Mouse (Mus musculus) liver, embryonic 16.5 days (tissue): ENCODE data around the gene Entpd6. TPM values are rescaled to one million over a fixed set of nuclear protein-coding genes. Genes with fewer than 3 reads are reported as not detected.

Experiments used
- ATAC-seq: fragments of 200-750 bp; cut with Nextera tagmentation; 2 replicates; pipeline ENCODE4 v1.8.0; 2017; ENCODE audit warnings: low read depth, mild to moderate bottlenecking, moderate number of reproducible peaks, moderate library complexity
- H3K27ac ChIP-seq: fragments of 300-500 bp; sonication (generic); 2 replicates; pipeline ENCODE4 v1.5.1; 2014; ENCODE audit warnings: mild to moderate bottlenecking, low read length
- H3K27me3 ChIP-seq: fragments of 300-500 bp; sonication (generic); 2 replicates; pipeline ENCODE4 v1.6.1; 2014; ENCODE audit warnings: low read depth, low read length, mixed read lengths; ENCODE audit not compliant: control insufficient read depth, insufficient read depth
- H3K36me3 ChIP-seq: fragments of 300-500 bp; sonication (generic); 2 replicates; pipeline ENCODE4 v1.6.1; 2014; ENCODE audit warnings: mild to moderate bottlenecking; ENCODE audit not compliant: control insufficient read depth, insufficient read depth
- H3K4me1 ChIP-seq: fragments of 300-500 bp; sonication (generic); 2 replicates; pipeline ENCODE4 v1.6.1; 2014; ENCODE audit warnings: low read depth, low read length, mixed read lengths; ENCODE audit not compliant: control insufficient read depth
- H3K4me2 ChIP-seq: fragments of 300-500 bp; sonication (generic); 2 replicates; pipeline ENCODE4 v1.6.1; 2014; ENCODE audit warnings: low read depth, low read length, mixed read lengths
- H3K4me3 ChIP-seq: fragments of 300-500 bp; sonication (generic); 2 replicates; pipeline ENCODE4 v1.5.1; 2014; ENCODE audit warnings: low read depth, mild to moderate bottlenecking, low read length
- H3K9ac ChIP-seq: fragments of 300-500 bp; sonication (generic); 2 replicates; pipeline ENCODE4 v1.6.1; 2014; ENCODE audit warnings: low read depth, low read length
- H3K9me3 ChIP-seq: fragments of 300-500 bp; sonication (generic); replicated peaks from 2 replicates; pipeline ENCODE4 v1.6.1; 2016; ENCODE audit warnings: low read length; ENCODE audit not compliant: control insufficient read depth
- WGBS: fragments of 180-500 bp; shearing (Covaris S2); extraction: QIAGEN DNeasy Blood & Tissue Kit; methylation state at CpG from one replicate; pipeline ENCODE4 v1.1.7; 2014; ENCODE audit not compliant: insufficient replicate concordance; 5-methylcytosine and 5-hydroxymethylcytosine counted together
- polyA plus RNA-seq: library from polyadenylated mRNA; unstranded; fragments of >200 nt; fragmentation: Nextera tagmentation; extraction: Ambion mirVana; gene quantifications from 2 replicates; pipeline ENCODE4 v1.2.1, GENCODE M21; 2015

The Entpd6 gene
- polyA plus RNA-seq, 1 experiment from 2014 or later: 12.2 TPM

GRCm38 (mm10) chr2:150800616-150801015, 51.8 kb downstream of the Entpd6 start:
- H3K27me3 ChIP-seq: no peaks in the 10 kb centered on the region
- no peaks in the 10 kb centered on the region for H3K4me1 ChIP-seq
- H3K27ac ChIP-seq: no peak overlapping the region
- H3K4me2 ChIP-seq: no peak overlapping the region
- no peak overlapping the region for H3K9ac ChIP-seq
- no peak for ATAC-seq
- peaks cover 2% of the 10 kb centered on the region; the same call in 1 of the 2 replicates for H3K36me3 ChIP-seq
- WGBS: 66% methylated on average over 5 of the region's 5 CpGs
- no peaks in the 10 kb centered on the region for H3K9me3 ChIP-seq
- no peak overlapping the region for H3K4me3 ChIP-seq

- no peak overlapping the region for H3K9ac ChIP-seq
- H3K27me3 ChIP-seq: no peaks in the 10 kb centered on the region
- no peak overlapping the region for H3K4me3 ChIP-seq
- no peak overlapping the region for H3K4me2 ChIP-seq
- H3K4me1 ChIP-seq: no peaks in the 10 kb centered on the region
- peaks cover 2% of the 10 kb centered on the region; the same call in 1 of the 2 replicates for H3K36me3 ChIP-seq
- no peak for ATAC-seq
- no peaks in the 10 kb centered on the region for H3K9me3 ChIP-seq
- 70% methylated on average over 1 of the region's 1 CpGs for WGBS
- no peak overlapping the region for H3K27ac ChIP-seq
These were observed 54.2 kb downstream of the Entpd6 start for GRCm38 (mm10) chr2:150803035-150803434.

- Histone ChIP-seq H3K9me3 (no peaks in the 10 kb centered on the region), H3K27me3 (no peaks in the 10 kb centered on the region), H3K4me1 (no peaks in the 10 kb centered on the region), H3K27ac (no peak overlapping the region), H3K4me3 (no peak overlapping the region), H3K36me3 (peaks cover 6% of the 10 kb centered on the region), H3K9ac (no peak overlapping the region), H3K4me2 (no peak overlapping the region)
- WGBS: 70% methylated on average over 6 of the region's 6 CpGs
- ATAC-seq: no peak
These were observed 59.5 kb downstream of the Entpd6 start for GRCm38 (mm10) chr2:150808381-150808780.

GRCm38 (mm10) chr2:150808812-150809211, 60.0 kb downstream of the Entpd6 start:
- Histone ChIP-seq H3K4me1 (no peaks in the 10 kb centered on the region), H3K36me3 (peaks cover 6% of the 10 kb centered on the region), H3K9me3 (no peaks in the 10 kb centered on the region), H3K27me3 (no peaks in the 10 kb centered on the region), H3K9ac (no peak overlapping the region), H3K4me3 (no peak overlapping the region), H3K4me2 (no peak overlapping the region), H3K27ac (no peak overlapping the region)
- no peak for ATAC-seq
- 81% methylated on average over 6 of the region's 6 CpGs for WGBS

GRCm38 (mm10) chr2:150810603-150811002, 61.8 kb downstream of the Entpd6 start:
- no peak overlapping the region for H3K9ac ChIP-seq
- H3K9me3 ChIP-seq: no peaks in the 10 kb centered on the region
- no peaks in the 10 kb centered on the region for H3K4me1 ChIP-seq
- no peak overlapping the region for H3K4me3 ChIP-seq
- 32% methylated on average over 5 of the region's 5 CpGs for WGBS
- H3K4me2 ChIP-seq: no peak overlapping the region
- H3K36me3 ChIP-seq: peaks cover 10% of the 10 kb centered on the region
- no peak overlapping the region for H3K27ac ChIP-seq
- H3K27me3 ChIP-seq: no peaks in the 10 kb centered on the region
- peak; percentile 42; the same call in 1 of the 2 replicates for ATAC-seq

GRCm38 (mm10) chr2:150812816-150813215, 64.0 kb downstream of the Entpd6 start:
- no peak for ATAC-seq
- Histone ChIP-seq H3K27me3 (no peaks in the 10 kb centered on the region), H3K9ac (no peak overlapping the region), H3K4me2 (no peak overlapping the region), H3K4me1 (no peaks in the 10 kb centered on the region), H3K4me3 (no peak overlapping the region), H3K27ac (no peak overlapping the region), H3K36me3 (peaks cover 11% of the 10 kb centered on the region), H3K9me3 (no peaks in the 10 kb centered on the region)
- 86% methylated on average over 6 of the region's 6 CpGs for WGBS

GRCm38 (mm10) chr2:150816676-150817402, 68.0 kb downstream of the Entpd6 start:
- Histone ChIP-seq H3K27me3 (no peaks in the 10 kb centered on the region), H3K27ac (no peak overlapping the region), H3K4me1 (no peaks in the 10 kb centered on the region), H3K36me3 (peaks cover 11% of the 10 kb centered on the region), H3K9ac (no peak overlapping the region), H3K9me3 (no peaks in the 10 kb centered on the region), H3K4me2 (no peak overlapping the region), H3K4me3 (no peak overlapping the region)
- no peak for ATAC-seq
- WGBS: 80% methylated on average over 18 of the region's 18 CpGs

- no peaks in the 10 kb centered on the region for H3K9me3 ChIP-seq
- peaks cover 11% of the 10 kb centered on the region for H3K36me3 ChIP-seq
- H3K4me3 ChIP-seq: no peak overlapping the region
- WGBS: 71% methylated on average over 8 of the region's 8 CpGs
- H3K4me1 ChIP-seq: no peaks in the 10 kb centered on the region
- no peak overlapping the region for H3K4me2 ChIP-seq
- no peak for ATAC-seq
- no peaks in the 10 kb centered on the region for H3K27me3 ChIP-seq
- H3K27ac ChIP-seq: no peak overlapping the region
- no peak overlapping the region for H3K9ac ChIP-seq
These were observed 69.9 kb downstream of the Entpd6 start for GRCm38 (mm10) chr2:150818742-150819141.

GRCm38 (mm10) chr2:150820720-150821119, 71.9 kb downstream of the Entpd6 start:
- no peak for ATAC-seq
- H3K27ac ChIP-seq: no peak overlapping the region
- H3K4me2 ChIP-seq: no peak overlapping the region
- peaks cover 10% of the 10 kb centered on the region; the same call in 1 of the 2 replicates for H3K36me3 ChIP-seq
- no peaks in the 10 kb centered on the region for H3K4me1 ChIP-seq
- H3K9me3 ChIP-seq: no peaks in the 10 kb centered on the region
- no peak overlapping the region for H3K9ac ChIP-seq
- H3K4me3 ChIP-seq: no peak overlapping the region
- WGBS: 70% methylated on average over 8 of the region's 8 CpGs
- no peaks in the 10 kb centered on the region for H3K27me3 ChIP-seq
